Mouse (Mus musculus): ENCODE measurements around the gene Grm2. TPM values are rescaled to one million over a fixed set of nuclear protein-coding genes. Genes with fewer than 3 reads are reported as not detected.
"Not testable (repeated sequence)": the region's sequence is repeated elsewhere in the genome, so short reads cannot be mapped to it uniquely, and the experiment has no call there.

The Grm2 gene
- polyA plus RNA-seq, 1 experiment from 2014 or later = 25.9 TPM

DNA sequence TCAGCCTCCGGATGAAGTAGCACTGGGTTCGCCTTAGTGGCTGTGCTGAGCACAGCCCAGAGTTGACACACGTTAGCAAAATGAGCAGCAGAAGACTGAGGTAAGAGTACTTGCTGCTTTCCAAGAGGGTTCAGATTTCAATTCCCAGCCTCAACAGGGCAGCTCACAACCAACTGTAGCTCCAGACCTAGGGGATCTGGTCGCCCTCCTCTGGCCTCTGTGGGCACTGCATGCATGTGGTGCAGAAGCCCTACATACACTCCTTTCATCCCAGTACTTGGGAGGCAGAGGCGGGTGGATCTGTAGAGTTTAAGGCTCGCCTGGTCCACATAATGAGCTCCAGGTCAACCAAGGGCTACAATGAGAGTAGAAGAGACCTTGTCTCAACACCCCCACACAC lies 12.1 kb downstream of the Grm2 start:
- no peaks in the 10 kb centered on the region; the same call in 1 of the 2 replicates for H3K4me1 ChIP-seq (replicated peaks)
- no peak overlapping the region for H3K4me3 ChIP-seq
- WGBS = 71% methylated on average over 6 of the region's 6 CpGs
- no peak overlapping the region for H3K27ac ChIP-seq
- no peaks in the 10 kb centered on the region for H3K9me3 ChIP-seq
- peaks cover 20% of the 10 kb centered on the region for H3K36me3 ChIP-seq
- no peak for DNase-seq (ENCODE audit: low spot score)
- H3K27me3 ChIP-seq (ENCODE audit: insufficient read depth, poor library complexity, severe bottlenecking) = peaks cover 3% of the 10 kb centered on the region; the same call in 1 of the 2 replicates

DNA sequence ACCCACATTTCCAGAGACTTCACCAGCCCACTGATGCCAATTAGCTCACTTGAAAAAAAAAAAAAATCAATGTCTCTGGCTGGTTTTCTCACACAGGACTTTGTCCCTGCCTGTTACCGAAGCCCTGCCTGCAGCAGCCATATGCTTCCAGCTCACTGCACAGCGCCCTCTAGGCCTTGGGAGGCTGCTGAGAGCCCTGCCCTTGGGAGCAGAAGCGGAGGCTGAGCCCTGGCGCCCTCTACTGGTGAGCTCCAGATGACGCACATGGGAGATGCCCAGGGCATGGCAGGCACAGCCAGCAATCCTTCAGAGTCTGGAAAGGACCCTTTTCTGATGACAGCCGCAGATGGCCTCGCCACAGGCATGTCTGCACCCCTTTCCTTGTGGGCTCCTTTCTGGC lies 12.8 kb downstream of the Grm2 start:
- H3K27me3 ChIP-seq (ENCODE audit: insufficient read depth, poor library complexity, severe bottlenecking) = peaks cover 3% of the 10 kb centered on the region; the same call in 1 of the 2 replicates
- no peaks in the 10 kb centered on the region; the same call in 1 of the 2 replicates for H3K4me1 ChIP-seq (replicated peaks)

DNA sequence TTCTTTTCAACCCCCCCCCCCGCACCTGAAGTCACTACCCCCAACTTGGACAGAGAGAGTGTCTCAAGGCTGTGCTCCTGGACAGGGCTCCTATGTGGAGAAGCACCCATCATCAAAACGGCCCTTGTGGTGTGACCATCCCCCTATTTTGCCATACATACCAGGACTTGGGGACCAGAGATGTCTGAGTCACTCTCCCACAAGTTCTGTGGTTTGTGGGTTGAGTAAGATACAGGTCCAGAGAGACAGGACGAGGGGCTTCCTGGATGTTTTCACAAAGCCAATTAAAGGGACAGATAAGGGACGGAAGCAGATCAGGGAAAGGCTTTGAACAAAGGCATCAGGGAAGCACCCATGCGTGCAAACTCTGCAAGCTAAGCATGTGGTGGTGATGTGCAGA lies 14.5 kb downstream of the Grm2 start:
- DNase-seq (ENCODE audit: low spot score) = no peak
- no peaks in the 10 kb centered on the region; the same call in 1 of the 2 replicates for H3K4me1 ChIP-seq (replicated peaks)
- H3K4me3 ChIP-seq = no peak overlapping the region
- peaks cover 10% of the 10 kb centered on the region; the same call in 1 of the 2 replicates for H3K36me3 ChIP-seq
- H3K27ac ChIP-seq = no peak overlapping the region
- WGBS = 59% methylated on average over 5 of the region's 5 CpGs
- no peaks in the 10 kb centered on the region for H3K27me3 ChIP-seq (ENCODE audit: insufficient read depth, poor library complexity, severe bottlenecking)
- no peaks in the 10 kb centered on the region for H3K9me3 ChIP-seq

More for the DNA sequence above, 12.8 kb downstream of the Grm2 start:
- H3K4me3 ChIP-seq = no peak overlapping the region
- H3K9me3 ChIP-seq = no peaks in the 10 kb centered on the region
- H3K27ac ChIP-seq = no peak overlapping the region
- peak; percentile 82 for DNase-seq (ENCODE audit: low spot score)
- peaks cover 20% of the 10 kb centered on the region for H3K36me3 ChIP-seq
- 32% methylated on average over 7 of the region's 7 CpGs for WGBS

DNA sequence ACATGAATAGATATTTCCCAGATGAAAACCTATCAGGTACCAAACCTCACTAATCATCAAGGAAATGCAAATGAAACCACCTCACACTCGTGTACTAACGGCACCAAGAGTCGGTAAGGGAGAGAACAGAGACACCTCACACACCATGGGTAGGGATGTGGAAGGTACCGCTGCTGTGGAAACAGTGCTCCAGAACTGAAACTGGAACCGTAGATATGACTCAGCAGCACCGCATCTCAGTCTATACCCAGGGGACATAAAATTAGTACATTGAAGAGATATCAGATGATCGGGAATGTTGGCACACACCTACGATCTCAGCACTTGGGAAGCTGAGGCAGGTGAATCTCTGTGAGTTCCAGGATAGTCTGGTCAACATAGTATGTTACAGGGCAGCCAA lies 17.7 kb downstream of the Grm2 start:
- DNase-seq (ENCODE audit: low spot score) = no peak
- H3K4me1 ChIP-seq (replicated peaks) = no peaks in the 10 kb centered on the region; the same call in 1 of the 2 replicates
- H3K9me3 ChIP-seq = no peaks in the 10 kb centered on the region
- no peak overlapping the region for H3K27ac ChIP-seq
- no peaks in the 10 kb centered on the region for H3K27me3 ChIP-seq (ENCODE audit: insufficient read depth, poor library complexity, severe bottlenecking)
- WGBS = 95% methylated on average over 8 of the region's 8 CpGs
- no peaks in the 10 kb centered on the region for H3K36me3 ChIP-seq
- H3K4me3 ChIP-seq = no peak overlapping the region

DNA sequence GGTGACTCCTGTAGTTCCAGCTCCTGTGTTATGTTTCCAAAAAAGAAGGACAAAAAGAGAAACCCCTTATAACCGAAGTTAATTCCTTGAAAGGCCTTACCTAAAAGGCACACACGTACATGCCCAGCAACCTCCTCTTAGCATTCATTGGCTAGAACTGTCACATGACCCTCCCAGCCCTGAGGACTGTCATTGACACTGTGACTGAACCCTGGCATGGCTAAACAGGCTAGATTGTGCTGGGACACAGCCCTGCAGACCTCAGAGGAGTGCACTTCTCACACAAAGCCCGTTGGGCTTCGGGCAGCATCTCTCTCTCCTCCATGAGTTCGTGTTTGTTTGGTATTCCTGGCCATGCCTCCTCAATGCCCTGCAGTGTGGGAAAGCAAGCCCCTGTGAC lies 23.7 kb downstream of the Grm2 start:
- Histone ChIP-seq H3K27me3 (ENCODE audit: insufficient read depth, poor library complexity, severe bottlenecking) (no peaks in the 10 kb centered on the region), H3K9me3 (no peaks in the 10 kb centered on the region), H3K27ac (no peak overlapping the region), H3K36me3 (no peaks in the 10 kb centered on the region), H3K4me3 (no peak overlapping the region), H3K4me1 (replicated peaks) (no peaks in the 10 kb centered on the region)
- no peak for DNase-seq (ENCODE audit: low spot score)
- 70% methylated on average over 5 of the region's 5 CpGs for WGBS

DNA sequence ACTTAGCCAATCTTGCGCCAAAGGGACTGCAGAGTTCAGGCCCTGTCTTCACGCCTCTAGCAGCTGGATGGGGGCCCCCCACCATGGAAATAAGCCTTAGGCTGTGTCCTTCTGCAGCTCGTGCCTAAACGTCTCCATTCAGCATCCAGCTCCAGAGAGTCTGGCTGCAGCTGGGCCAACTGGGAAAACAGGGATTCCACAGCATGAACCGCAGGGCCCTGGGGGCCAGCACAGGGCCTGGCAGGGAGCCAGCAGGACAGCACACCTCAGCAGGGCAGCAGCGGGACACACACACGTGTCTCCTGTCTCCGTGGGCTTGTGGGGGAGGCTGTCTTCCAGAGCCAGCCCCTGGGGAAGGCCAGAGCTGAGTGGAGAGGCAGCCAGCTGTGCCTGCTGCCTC lies 28.1 kb downstream of the Grm2 start:
- H3K4me3 ChIP-seq = not testable (repeated sequence)
- 27% methylated on average over 8 of the region's 8 CpGs for WGBS

DNA sequence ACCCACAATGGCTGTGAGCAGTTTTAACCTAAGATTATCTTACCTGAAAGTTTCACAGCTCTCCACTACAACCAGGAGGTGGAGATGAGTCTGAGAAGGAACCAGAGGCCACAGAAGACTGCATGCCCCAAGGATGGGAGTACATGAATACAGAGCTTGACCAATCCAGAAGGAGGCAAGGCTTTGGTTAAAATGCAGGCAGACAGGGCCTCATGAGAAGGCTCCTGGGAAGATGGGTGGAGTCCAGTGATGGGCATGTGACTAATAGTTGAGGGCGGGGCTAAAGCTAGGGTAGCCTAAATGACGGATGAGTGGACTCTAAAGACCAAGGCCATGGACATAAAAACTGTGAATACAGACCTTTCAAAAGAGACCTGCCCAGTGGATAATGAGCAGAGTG lies 29.6 kb downstream of the Grm2 start, which contains the start of gene Iqcf6:
TSS of gene Iqcf6 (plus strand) at position 301 of the 400 bp plus-strand sequence.
- Histone ChIP-seq H3K4me1 (replicated peaks) (0 out of 2 replicates have a peak, but pooled peaks cover 3% of the 10 kb centered on the region), H3K27ac (no peak within 1 kb of the TSS), H3K4me3 (no peak within 1 kb of the TSS), H3K27me3 (ENCODE audit: insufficient read depth, poor library complexity, severe bottlenecking) (no peaks in the 10 kb centered on the region), H3K9me3 (no peaks in the 10 kb centered on the region), H3K36me3 (no peaks in the 10 kb centered on the region)
- DNase-seq (ENCODE audit: low spot score) = no peak
- 80% methylated on average over 2 of the region's 2 CpGs for WGBS

More for the DNA sequence above, 28.1 kb downstream of the Grm2 start:
- not testable (repeated sequence) for H3K36me3 ChIP-seq; H3K9me3 ChIP-seq; H3K4me1 ChIP-seq (replicated peaks); H3K27me3 ChIP-seq (ENCODE audit: insufficient read depth, poor library complexity, severe bottlenecking); DNase-seq (ENCODE audit: low spot score)
- H3K27ac ChIP-seq = 0 out of 2 replicates have a peak overlapping the region, but pooled peaks have one; percentile 8

DNA sequence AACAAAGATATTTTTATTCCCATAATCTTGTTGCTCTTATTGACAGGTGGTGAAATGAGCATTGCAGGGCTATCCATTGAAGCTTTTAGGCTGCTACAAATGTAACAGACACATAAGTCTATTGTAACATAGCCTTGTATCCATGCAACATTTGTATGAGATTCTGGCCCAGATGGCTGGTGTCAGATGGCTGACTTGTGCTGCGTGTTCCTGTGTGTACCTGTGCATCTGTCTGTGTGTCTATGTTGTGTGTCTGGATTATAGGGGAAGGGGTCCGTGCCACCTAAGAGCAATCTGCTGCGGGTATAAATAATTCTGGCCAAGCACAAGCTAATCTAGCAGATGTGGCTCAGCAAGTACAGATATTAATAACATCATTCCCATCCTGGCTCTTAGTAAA lies 38.4 kb downstream of the Grm2 start:
- 87% methylated on average over 3 of the region's 3 CpGs for WGBS

DNA sequence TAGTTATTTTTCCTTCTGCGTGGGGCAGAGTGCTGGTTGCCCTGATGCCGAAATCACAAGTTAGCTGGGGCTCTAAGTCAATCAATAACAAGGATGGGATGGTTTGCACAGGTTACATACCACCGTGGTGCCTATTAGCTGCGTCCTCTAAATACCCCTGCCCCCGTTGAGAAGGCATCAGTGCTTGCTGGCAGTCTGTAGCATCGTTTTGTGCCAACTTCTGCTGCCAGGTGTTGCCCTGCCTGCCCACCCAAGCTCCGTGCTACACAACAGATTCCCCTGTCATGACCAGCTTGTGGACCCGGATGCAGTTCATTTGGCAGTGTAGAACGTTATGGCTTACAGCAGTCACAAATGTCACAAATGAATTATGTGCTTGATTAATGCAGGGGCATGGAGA lies 39.6 kb downstream of the Grm2 start:
- H3K27ac ChIP-seq = no peak overlapping the region
- H3K36me3 ChIP-seq = no peaks in the 10 kb centered on the region
- H3K9me3 ChIP-seq = peaks cover 5% of the 10 kb centered on the region; the same call in 1 of the 2 replicates
- H3K27me3 ChIP-seq (ENCODE audit: insufficient read depth, poor library complexity, severe bottlenecking) = no peaks in the 10 kb centered on the region
- DNase-seq (ENCODE audit: low spot score) = no peak
- H3K4me3 ChIP-seq = no peak overlapping the region
- WGBS = 89% methylated on average over 9 of the region's 9 CpGs
- 0 out of 2 replicates have a peak, but pooled peaks cover 4% of the 10 kb centered on the region for H3K4me1 ChIP-seq (replicated peaks)

More for the DNA sequence above, 38.4 kb downstream of the Grm2 start:
- Histone ChIP-seq H3K27me3 (ENCODE audit: insufficient read depth, poor library complexity, severe bottlenecking) (no peaks in the 10 kb centered on the region), H3K4me1 (replicated peaks) (0 out of 2 replicates have a peak, but pooled peaks cover 4% of the 10 kb centered on the region), H3K4me3 (no peak overlapping the region), H3K27ac (no peak overlapping the region), H3K9me3 (peaks cover 5% of the 10 kb centered on the region; the same call in 1 of the 2 replicates), H3K36me3 (no peaks in the 10 kb centered on the region)
- no peak for DNase-seq (ENCODE audit: low spot score)

DNA sequence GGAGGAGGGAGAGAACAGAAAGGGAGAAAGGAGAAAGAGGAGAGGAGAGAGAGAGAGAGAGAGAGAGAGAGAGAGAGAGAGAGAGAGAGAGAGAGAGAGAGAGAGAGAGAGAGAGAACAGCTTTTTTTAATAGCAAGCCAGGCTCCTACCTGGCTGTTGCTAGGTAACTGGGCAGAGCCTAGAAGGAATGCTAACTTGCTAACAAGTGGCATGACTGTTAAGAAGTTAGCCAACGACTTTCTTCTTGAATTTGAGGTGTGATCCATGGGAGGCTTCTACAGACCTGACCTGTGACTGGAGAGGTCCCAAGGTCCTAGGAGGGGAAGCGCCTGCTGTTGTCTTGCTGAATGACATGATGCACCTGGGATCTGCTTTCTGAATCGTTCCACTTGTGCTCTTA lies 41.3 kb downstream of the Grm2 start:
- Histone ChIP-seq H3K27me3 (ENCODE audit: insufficient read depth, poor library complexity, severe bottlenecking) (no peaks in the 10 kb centered on the region), H3K4me3 (no peak overlapping the region), H3K36me3 (no peaks in the 10 kb centered on the region), H3K4me1 (replicated peaks) (0 out of 2 replicates have a peak, but pooled peaks cover 4% of the 10 kb centered on the region), H3K9me3 (peaks cover 5% of the 10 kb centered on the region; the same call in 1 of the 2 replicates), H3K27ac (no peak overlapping the region)
- WGBS = 52% methylated on average over 3 of the region's 3 CpGs
- DNase-seq (ENCODE audit: low spot score) = no peak

DNA sequence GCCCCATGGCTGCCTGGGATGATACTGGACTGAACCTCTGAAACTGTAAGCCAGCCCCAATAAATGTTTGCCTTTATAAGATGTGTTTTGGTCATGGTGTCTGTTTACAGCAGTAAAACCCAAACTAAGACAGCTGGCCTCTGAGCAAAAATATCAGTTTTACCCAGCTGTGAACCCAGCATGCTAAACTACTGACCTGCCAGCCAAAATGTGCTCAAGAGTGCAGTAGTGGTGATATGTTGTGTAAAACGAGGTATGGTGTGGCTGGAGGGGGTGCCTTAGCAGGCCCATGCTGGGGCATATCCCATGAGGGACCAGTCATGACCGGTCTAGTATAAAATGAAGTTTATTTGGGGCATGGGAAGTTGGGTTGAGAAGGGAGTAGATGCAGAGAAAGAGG lies 41.9 kb downstream of the Grm2 start:
- no peaks in the 10 kb centered on the region for H3K27me3 ChIP-seq (ENCODE audit: insufficient read depth, poor library complexity, severe bottlenecking)
- no peak for DNase-seq (ENCODE audit: low spot score)
- 64% methylated on average over 2 of the region's 2 CpGs for WGBS

DNA sequence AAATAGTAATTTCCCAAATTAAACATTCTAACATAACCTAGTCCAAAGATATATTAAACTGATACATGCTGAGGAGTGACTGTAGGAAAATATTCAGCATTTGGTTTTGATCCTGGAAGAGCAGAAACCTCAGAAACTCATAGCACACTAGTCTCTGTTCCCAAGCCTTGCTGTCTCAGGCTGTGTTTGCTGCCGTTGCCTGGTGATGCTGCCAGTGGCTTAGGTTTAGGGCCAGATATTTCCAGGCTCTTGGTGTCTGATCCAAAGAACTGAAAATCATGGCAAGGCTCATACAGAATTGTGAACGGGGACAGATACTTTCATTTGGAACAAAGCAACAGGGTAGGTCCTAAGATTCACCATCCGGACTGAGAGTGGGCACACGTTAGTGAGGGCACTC lies 45.2 kb downstream of the Grm2 start:
- Histone ChIP-seq H3K36me3 (no peaks in the 10 kb centered on the region), H3K27me3 (ENCODE audit: insufficient read depth, poor library complexity, severe bottlenecking) (no peaks in the 10 kb centered on the region), H3K4me1 (replicated peaks) (0 out of 2 replicates have a peak, but pooled peaks cover 4% of the 10 kb centered on the region), H3K9me3 (no peaks in the 10 kb centered on the region), H3K4me3 (no peak overlapping the region), H3K27ac (no peak overlapping the region)
- 85% methylated on average over 4 of the region's 4 CpGs for WGBS
- DNase-seq (ENCODE audit: low spot score) = no peak

More for the DNA sequence above, 41.9 kb downstream of the Grm2 start:
- Histone ChIP-seq H3K4me1 (replicated peaks) (0 out of 2 replicates have a peak, but pooled peaks cover 4% of the 10 kb centered on the region), H3K27ac (no peak overlapping the region), H3K9me3 (no peaks in the 10 kb centered on the region), H3K36me3 (no peaks in the 10 kb centered on the region), H3K4me3 (no peak overlapping the region)

DNA sequence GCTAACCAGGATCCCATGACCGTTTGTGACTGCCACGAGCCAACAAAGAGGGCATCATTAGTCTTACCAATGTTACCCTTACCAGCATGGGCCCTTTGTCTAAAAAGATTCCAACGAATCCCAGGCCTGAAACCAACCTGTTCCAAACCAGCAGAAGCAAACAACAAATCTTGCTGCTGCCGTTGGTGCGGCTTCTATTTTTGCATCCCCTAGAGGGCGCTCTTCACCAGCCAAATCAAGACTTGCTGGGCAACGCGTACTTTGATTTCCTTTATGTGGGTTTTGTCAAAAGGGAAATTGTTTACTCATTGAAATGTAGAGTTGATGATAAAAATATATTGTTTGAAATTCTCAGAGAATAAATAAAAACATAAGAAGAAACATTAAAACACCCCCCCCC lies 55.3 kb downstream of the Grm2 start:
- Histone ChIP-seq H3K9me3 (no peaks in the 10 kb centered on the region), H3K4me3 (no peak overlapping the region), H3K27ac (no peak overlapping the region), H3K27me3 (ENCODE audit: insufficient read depth, poor library complexity, severe bottlenecking) (no peaks in the 10 kb centered on the region), H3K4me1 (replicated peaks) (0 out of 2 replicates have a peak, but pooled peaks cover 3% of the 10 kb centered on the region), H3K36me3 (no peaks in the 10 kb centered on the region)
- peak; percentile 55 for DNase-seq (ENCODE audit: low spot score)
- 30% methylated on average over 8 of the region's 8 CpGs for WGBS
